ENCODE assay signal across 24 mouse cellular contexts in the genomic region with DNA sequence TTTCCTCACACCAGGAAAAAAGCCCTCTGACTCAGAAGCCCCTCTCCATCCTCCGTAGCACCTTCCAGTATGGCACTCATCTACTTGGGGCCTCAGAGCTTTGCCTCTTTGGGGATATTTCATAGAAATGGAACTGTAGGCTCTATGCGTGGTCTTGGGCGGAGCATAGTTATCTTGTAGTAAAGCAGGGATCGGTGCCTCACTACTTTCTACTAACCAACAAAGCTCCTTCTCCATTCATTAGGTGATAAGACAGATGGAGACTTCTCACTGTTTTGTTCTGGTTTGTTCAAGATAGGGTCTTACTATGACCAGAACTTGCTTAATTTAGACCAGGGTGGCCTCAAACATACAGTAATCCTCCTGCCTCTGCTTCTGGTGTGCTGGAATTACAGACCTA. TPM values are rescaled to one million over a fixed set of nuclear protein-coding genes. Genes with fewer than 3 reads are reported as not detected.
DNase-seq lines count a peak whose midpoint lies in the region; ATAC-seq and TF ChIP-seq lines count a peak whose summit lies in the region.
"Had no signal": no experiment of that assay in that cellular context is flagged by ENCODE, and none has a peak within 500 bp of the region (broad histone marks: within the 10 kb centered on the region; RNA-seq: fewer than 3 reads in every experiment).

No protein-coding gene starts in this region.

- H3K4me3 ChIP-seq in MEL (ENCODE audit: control insufficient read depth in 1 of 2, insufficient read depth in 1 of 2, low read depth in 2 of 2, low read length in 2 of 2) = no peak overlapping the region
- H3K4me3 ChIP-seq in liver, embryonic 13.5 days (replicated peaks) = no peak overlapping the region
- no peak overlapping the region for H3K4me3 ChIP-seq in hindbrain, embryonic 12.5 days
- H3K4me3 ChIP-seq: embryonic facial prominence, embryonic 10.5 days; embryonic facial prominence, embryonic 15.5 days; heart, embryonic 10.5 days; hindbrain, embryonic 13.5 days had no signal

- H3K27me3 ChIP-seq in MEL (ENCODE audit: control insufficient read depth in 1 of 2, insufficient read depth in 2 of 2, low read length in 2 of 2) = no peaks in the 10 kb centered on the region
- H3K27me3 ChIP-seq in liver, embryonic 13.5 days = no peaks in the 10 kb centered on the region
- no peaks in the 10 kb centered on the region for H3K27me3 ChIP-seq in hindbrain, embryonic 12.5 days
- H3K27me3 ChIP-seq: embryonic facial prominence, embryonic 15.5 days; hindbrain, embryonic 13.5 days had no signal

- ATAC-seq in erythroblast, adult 5-6 weeks (replicated peaks; ENCODE audit: low FRiP score, poor library complexity, severe bottlenecking) = peak; percentile 59
- ATAC-seq in liver, embryonic 13.5 days (ENCODE audit: low read depth) = peak; percentile 87
- ATAC-seq in megakaryocyte progenitor cell, adult 5-6 weeks (replicated peaks; ENCODE audit: poor library complexity) = peak; percentile 64
- no peak for ATAC-seq in megakaryocyte, adult 5-6 weeks (ENCODE audit: poor library complexity, severe bottlenecking)
- ATAC-seq in hindbrain, embryonic 12.5 days (ENCODE audit: low FRiP score) = no peak
- ATAC-seq: forebrain, embryonic 14.5 days; intestine, postnatal 0 days; midbrain, embryonic 16.5 days had no signal

- H3K4me1 ChIP-seq in MEL (ENCODE audit: control insufficient read depth in 1 of 2, insufficient read depth in 2 of 2, low read length in 2 of 2) = peaks cover 6 to 7% of the 10 kb centered on the region in 2 experiments
- H3K4me1 ChIP-seq in liver, embryonic 13.5 days (replicated peaks) = peaks cover 43% of the 10 kb centered on the region
- no peaks in the 10 kb centered on the region for H3K4me1 ChIP-seq in hindbrain, embryonic 12.5 days
- H3K4me1 ChIP-seq: embryonic facial prominence, embryonic 10.5 days; embryonic facial prominence, embryonic 15.5 days; hindbrain, embryonic 13.5 days had no signal

- no peak overlapping the region for H3K9ac ChIP-seq in MEL (ENCODE audit: control insufficient read depth, low read depth, low read length, poor library complexity, severe bottlenecking)
- H3K9ac ChIP-seq in liver, embryonic 13.5 days = 0 out of 2 replicates have a peak overlapping the region, but pooled peaks have one; percentile 33
- H3K9ac ChIP-seq in hindbrain, embryonic 12.5 days = no peak overlapping the region
- H3K9ac ChIP-seq: embryonic facial prominence, embryonic 15.5 days; hindbrain, embryonic 13.5 days had no signal

- TF ChIP-seq EP300 in MEL (IDR thresholded peaks at IDR 0.05; ENCODE audit: low read depth in 1 of 2, low read length in 2 of 2) = no peak

- DNase-seq in MEL (ENCODE audit: low read depth, low spot score) = peak; percentile 34
- peak; percentile 5 for DNase-seq in liver, embryonic 13.5 days
- no peak for DNase-seq in embryo, embryonic 10.5 days (ENCODE audit: low spot score)
- DNase-seq: adrenal gland, postnatal 14 days; cerebellum, adult 2 months; cerebellum, postnatal 14 days; gastrocnemius, postnatal 14 days; heart, postnatal 36 days; kidney, postnatal 14 days; layer of hippocampus, adult 9-11 months; right cerebral cortex, postnatal 25 days had no signal

- no peak for TF ChIP-seq CTCF in MEL (IDR thresholded peaks at IDR 0.05 in 2 of 3, conservative IDR thresholded peaks at IDR 0.05 in 1 of 3; ENCODE audit: control insufficient read depth in 1 of 3, insufficient read depth in 1 of 3, low read depth in 2 of 3, low read length in 3 of 3, poor library complexity in 1 of 3, severe bottlenecking in 1 of 3)

- no peak overlapping the region for H3K27ac ChIP-seq in MEL (ENCODE audit: control insufficient read depth, low read depth, low read length)
- H3K27ac ChIP-seq in liver, embryonic 13.5 days = peak overlapping the region; percentile 93
- H3K27ac ChIP-seq in hindbrain, embryonic 12.5 days = no peak overlapping the region
- H3K27ac ChIP-seq: embryonic facial prominence, embryonic 10.5 days; embryonic facial prominence, embryonic 15.5 days; heart, embryonic 10.5 days; hindbrain, embryonic 13.5 days; macrophage had no signal

- peaks cover 3 to 6% of the 10 kb centered on the region in 2 experiments for H3K36me3 ChIP-seq in MEL (ENCODE audit: control insufficient read depth in 1 of 2, insufficient read depth in 2 of 2, low read length in 2 of 2)
- H3K36me3 ChIP-seq in liver, embryonic 13.5 days = peaks cover 18% of the 10 kb centered on the region
- peaks cover 32% of the 10 kb centered on the region for H3K36me3 ChIP-seq in hindbrain, embryonic 12.5 days

- H3K79me2 ChIP-seq in MEL (ENCODE audit: control insufficient read depth, insufficient read depth, low read length, poor library complexity) = no peaks in the 10 kb centered on the region

- TF ChIP-seq POLR2A in MEL (IDR thresholded peaks at IDR 0.05; ENCODE audit: control insufficient read depth in 1 of 2, insufficient read depth in 1 of 2, low read depth in 1 of 2, low read length in 2 of 2, poor library complexity in 1 of 2) = no peak

- no peaks in the 10 kb centered on the region for H3K9me3 ChIP-seq in MEL (replicated peaks; ENCODE audit: insufficient read depth, low read length)
- peaks cover 4% of the 10 kb centered on the region; the same call in 1 of the 2 replicates for H3K9me3 ChIP-seq in liver, embryonic 13.5 days (replicated peaks)
- no peaks in the 10 kb centered on the region for H3K9me3 ChIP-seq in hindbrain, embryonic 12.5 days (replicated peaks)
- H3K9me3 ChIP-seq: embryonic facial prominence, embryonic 10.5 days; embryonic facial prominence, embryonic 15.5 days; heart, embryonic 10.5 days; hindbrain, embryonic 13.5 days had no signal

- peak overlapping the region; percentile 55 for H3K4me2 ChIP-seq in liver, embryonic 13.5 days
- H3K4me2 ChIP-seq in hindbrain, embryonic 12.5 days (replicated peaks) = no peak overlapping the region
- H3K4me2 ChIP-seq: embryonic facial prominence, embryonic 15.5 days; hindbrain, embryonic 13.5 days; midbrain, embryonic 11.5 days had no signal

- 24% methylated on average over 4 of the region's 4 CpGs for WGBS in liver, embryonic 13.5 days (ENCODE audit: insufficient replicate concordance)
- WGBS in hindbrain, embryonic 12.5 days = 97% methylated on average over 4 of the region's 4 CpGs

- TF ChIP-seq RAD21 in MEL (IDR thresholded peaks at IDR 0.05; ENCODE audit: low read depth, low read length) = no peak

TF ChIP-seq in MEL, 35 proteins besides CTCF, POLR2A, EP300 and RAD21:
- TF ChIP-seq SMC3 (IDR thresholded peaks at IDR 0.05; ENCODE audit: low read depth, low read length) = no peak
- no peak for TF ChIP-seq MYC (IDR thresholded peaks at IDR 0.05; ENCODE audit: low read depth, low read length)
- TF ChIP-seq JUND (IDR thresholded peaks at IDR 0.05; ENCODE audit: low read depth, low read length) = no peak
- no peak for TF ChIP-seq POLR2AphosphoS2 (IDR thresholded peaks at IDR 0.05; ENCODE audit: low read length)
- TF ChIP-seq MXI1 (IDR thresholded peaks at IDR 0.05; ENCODE audit: low read depth, low read length) = no peak
- no peak for TF ChIP-seq GATA1 (IDR thresholded peaks at IDR 0.05; ENCODE audit: low read depth, low read length)
- no peak for TF ChIP-seq TCF12 (IDR thresholded peaks at IDR 0.05; ENCODE audit: low read depth, low read length)
- TF ChIP-seq MEF2A (IDR thresholded peaks at IDR 0.05; ENCODE audit: extremely low read depth, insufficient replicate concordance, low read depth, low read length, poor library complexity, severe bottlenecking) = no peak
- no peak for TF ChIP-seq KAT2A (conservative IDR thresholded peaks at IDR 0.05; ENCODE audit: low read depth, low read length)
- TF ChIP-seq HCFC1 (IDR thresholded peaks at IDR 0.05; ENCODE audit: low read depth, low read length) = no peak
- no peak for TF ChIP-seq USF1 (IDR thresholded peaks at IDR 0.05; ENCODE audit: low read depth, low read length)
- TF ChIP-seq SIN3A (IDR thresholded peaks at IDR 0.05; ENCODE audit: low read length) = no peak
- TF ChIP-seq MAX (IDR thresholded peaks at IDR 0.05; ENCODE audit: low read length) = no peak
- no peak for TF ChIP-seq ZKSCAN1 (IDR thresholded peaks at IDR 0.05; ENCODE audit: low read depth, low read length)
- no peak for TF ChIP-seq MYB (IDR thresholded peaks at IDR 0.05; ENCODE audit: low read depth, low read length)
- no peak for TF ChIP-seq TAL1 (IDR thresholded peaks at IDR 0.05; ENCODE audit: low read length)
- TF ChIP-seq NRF1 (IDR thresholded peaks at IDR 0.05; ENCODE audit: insufficient read depth, low read depth, low read length, poor library complexity, severe bottlenecking) = no peak
- TF ChIP-seq MAZ (IDR thresholded peaks at IDR 0.05; ENCODE audit: low read depth, low read length) = no peak
TF ChIP-seq in MEL: peak in this region for 0.

RNA-seq across cellular contexts. Expression of a gene that starts 39.9 kb away (rescaled TPM):
- 17.1 and 17.6 TPM in 2 replicates for total RNA-seq in MEL (2012; rRNA removed)
- 10 to 100 TPM; 13.0 to 25.4 TPM for polyA plus RNA-seq in MEL (2012; ENCODE audit: insufficient read depth in 1 of 2, insufficient read length in 2 of 2, low read depth in 1 of 2, low replicate concordance in 2 of 2, missing spikeins in 1 of 2)
- 8.8 and 9.4 TPM in 2 replicates for total RNA-seq in erythroblast, adult 5-6 weeks (2015; ENCODE audit: low replicate concordance)
- 14.6 and 31.2 TPM in 2 replicates for total RNA-seq in erythroblast, adult 5-6 weeks (2017; ENCODE audit: low replicate concordance)
- polyA plus RNA-seq in liver, embryonic 13.5 days (2015; fragmentation: Nextera tagmentation; extraction: Ambion mirVana) = 6.9 and 9.4 TPM in 2 replicates
- total RNA-seq in megakaryocyte progenitor cell, adult 5-6 weeks (2015) = 40.7 and 40.8 TPM in 2 replicates
- total RNA-seq in megakaryocyte progenitor cell, adult 5-6 weeks (2017) = 37.4 and 48.8 TPM in 2 replicates
- 22.0 and 24.6 TPM in 2 replicates for total RNA-seq in megakaryocyte, adult 5-6 weeks (2015)
- 30.9 and 33.9 TPM in 2 replicates for total RNA-seq in megakaryocyte, adult 5-6 weeks (2017)
- 33.2 and 38.5 TPM in 2 replicates for polyA plus RNA-seq in hindbrain, embryonic 12.5 days (2016; fragmentation: Nextera tagmentation; extraction: Ambion mirVana)

Comparison
In these comparisons a context has a peak if more than half of its experiments do, and no peak if none do; other contexts are left out.
1. ATAC-seq: peak in erythroblast, adult 5-6 weeks (single experiment), liver, embryonic 13.5 days (single experiment) and megakaryocyte progenitor cell, adult 5-6 weeks (single experiment); none in megakaryocyte, adult 5-6 weeks (single experiment) and hindbrain, embryonic 12.5 days (single experiment).